Mouse (Mus musculus) limb, embryonic 11.5 days (tissue): ENCODE results near the gene Il13. TPM values are rescaled to one million over a fixed set of nuclear protein-coding genes. Genes with fewer than 3 reads are reported as not detected.

Experiments
- ATAC-seq: fragments of 200-750 bp; cut with Nextera tagmentation; 2 replicates; pipeline ENCODE4 v1.8.0; 2017; ENCODE audit warnings: low read depth; ENCODE audit not compliant: insufficient number of reproducible peaks, low FRiP score, low TSS enrichment
- DNase-seq: peaks from one replicate; pipeline ENCODE4 v3.0.0-alpha.2; 2015; ENCODE audit warnings: low spot score
- H3K27ac ChIP-seq: fragments of 300-500 bp; sonication (generic); replicated peaks from 2 replicates; pipeline ENCODE4 v1.5.1; 2014; ENCODE audit warnings: low read depth, mild to moderate bottlenecking, low read length
- H3K27me3 ChIP-seq: fragments of 300-500 bp; sonication (generic); 2 replicates; pipeline ENCODE4 v1.6.1; 2014; ENCODE audit warnings: mild to moderate bottlenecking, low read length, mixed read lengths; ENCODE audit not compliant: control insufficient read depth, insufficient read depth
- H3K36me3 ChIP-seq: fragments of 300-500 bp; sonication (generic); 2 replicates; pipeline ENCODE4 v1.6.1; 2014; ENCODE audit warnings: mild to moderate bottlenecking, low read length, moderate library complexity, mixed read lengths; ENCODE audit not compliant: control insufficient read depth, insufficient read depth
- H3K4me1 ChIP-seq: fragments of 300-500 bp; sonication (generic); 2 replicates; pipeline ENCODE4 v1.6.1; 2014; ENCODE audit warnings: low read length, mixed read lengths; ENCODE audit not compliant: control insufficient read depth, insufficient read depth
- H3K4me2 ChIP-seq: fragments of 300-500 bp; sonication (generic); 2 replicates; pipeline ENCODE4 v1.6.1; 2014; ENCODE audit warnings: low read depth, mild to moderate bottlenecking, moderate library complexity; ENCODE audit not compliant: severe bottlenecking
- H3K4me3 ChIP-seq: fragments of 300-500 bp; sonication (generic); 2 replicates; pipeline ENCODE4 v1.5.1; 2014; ENCODE audit warnings: low read depth, low read length
- H3K9ac ChIP-seq: fragments of 300-500 bp; sonication (generic); 2 replicates; pipeline ENCODE4 v1.6.1; 2014; ENCODE audit warnings: mild to moderate bottlenecking, low read length
- H3K9me3 ChIP-seq: fragments of 300-500 bp; sonication (generic); 2 replicates; pipeline ENCODE4 v1.6.1; 2016; ENCODE audit warnings: low read length; ENCODE audit not compliant: control insufficient read depth
- WGBS: fragments of 180-500 bp; shearing (Covaris S2); extraction: QIAGEN DNeasy Blood & Tissue Kit; methylation state at CpG from one replicate; pipeline ENCODE4 v1.1.7; 2014; 5-methylcytosine and 5-hydroxymethylcytosine counted together
- polyA plus RNA-seq: library from polyadenylated mRNA; unstranded; fragments of >200 nt; fragmentation: Nextera tagmentation; extraction: Ambion mirVana; gene quantifications from 2 replicates; pipeline ENCODE4 v1.2.1, GENCODE M21; 2014

The Il13 gene
- polyA plus RNA-seq, 1 experiment from 2014 or later: not detected

- ATAC-seq (no peak), DNase-seq (no peak)
- H3K4me1 ChIP-seq: no peaks in the 10 kb centered on the region
- H3K27ac ChIP-seq: no peak overlapping the region
- H3K36me3 ChIP-seq: peaks cover 5% of the 10 kb centered on the region
- WGBS: 91% methylated on average over 6 of the region's 6 CpGs
- no peaks in the 10 kb centered on the region for H3K27me3 ChIP-seq
- no peak overlapping the region for H3K9ac ChIP-seq
- no peak overlapping the region for H3K4me2 ChIP-seq
- no peaks in the 10 kb centered on the region for H3K9me3 ChIP-seq
- H3K4me3 ChIP-seq: no peak overlapping the region
Measured at GRCm38 (mm10) chr11:53657828-53658227, 23.3 kb upstream of the Il13 start.

- no peaks in the 10 kb centered on the region for H3K9me3 ChIP-seq
Measured at GRCm38 (mm10) chr11:53657381-53657780, 22.9 kb upstream of the Il13 start.

GRCm38 (mm10) chr11:53656558-53657202 lies 22.2 kb upstream of the Il13 start:
- no peak overlapping the region for H3K4me3 ChIP-seq
- H3K27ac ChIP-seq: no peak overlapping the region
- H3K36me3 ChIP-seq: peaks cover 5% of the 10 kb centered on the region
- H3K9me3 ChIP-seq: no peaks in the 10 kb centered on the region
- no peak overlapping the region for H3K4me2 ChIP-seq
- H3K9ac ChIP-seq: no peak overlapping the region
- no peak for ATAC-seq
- 94% methylated on average over 9 of the region's 9 CpGs for WGBS
- no peak for DNase-seq
- H3K27me3 ChIP-seq: no peaks in the 10 kb centered on the region
- no peaks in the 10 kb centered on the region for H3K4me1 ChIP-seq

More at GRCm38 (mm10) chr11:53657381-53657780, 22.9 kb upstream of the Il13 start:
- WGBS: 92% methylated on average over 8 of the region's 8 CpGs
- DNase-seq: no peak
- no peak overlapping the region for H3K27ac ChIP-seq
- H3K4me3 ChIP-seq: no peak overlapping the region
- H3K36me3 ChIP-seq: peaks cover 5% of the 10 kb centered on the region
- no peak overlapping the region for H3K9ac ChIP-seq
- ATAC-seq: no peak
- H3K27me3 ChIP-seq: no peaks in the 10 kb centered on the region
- no peak overlapping the region for H3K4me2 ChIP-seq
- H3K4me1 ChIP-seq: no peaks in the 10 kb centered on the region

DNA sequence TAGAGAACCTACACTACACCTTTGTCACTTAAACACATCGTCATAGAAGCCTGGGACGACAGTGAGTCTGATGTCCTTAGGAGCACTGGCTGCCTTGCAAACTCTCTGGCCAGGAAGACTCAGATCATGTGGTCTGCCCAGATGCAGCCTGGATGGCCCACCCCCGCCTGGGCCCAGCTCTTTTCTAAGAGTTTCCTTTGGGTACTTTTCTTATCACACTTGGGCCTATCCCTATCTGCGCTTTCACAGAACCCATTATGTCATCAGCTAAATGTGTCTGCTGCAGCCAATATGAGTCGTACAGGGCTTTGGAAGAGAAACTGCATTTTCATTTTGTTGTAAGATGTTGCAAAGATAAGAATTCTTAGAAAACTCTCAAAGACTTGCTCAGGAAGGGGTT lies 20.5 kb upstream of the Il13 start:
- peaks cover 8% of the 10 kb centered on the region for H3K36me3 ChIP-seq
- no peak for DNase-seq

DNA sequence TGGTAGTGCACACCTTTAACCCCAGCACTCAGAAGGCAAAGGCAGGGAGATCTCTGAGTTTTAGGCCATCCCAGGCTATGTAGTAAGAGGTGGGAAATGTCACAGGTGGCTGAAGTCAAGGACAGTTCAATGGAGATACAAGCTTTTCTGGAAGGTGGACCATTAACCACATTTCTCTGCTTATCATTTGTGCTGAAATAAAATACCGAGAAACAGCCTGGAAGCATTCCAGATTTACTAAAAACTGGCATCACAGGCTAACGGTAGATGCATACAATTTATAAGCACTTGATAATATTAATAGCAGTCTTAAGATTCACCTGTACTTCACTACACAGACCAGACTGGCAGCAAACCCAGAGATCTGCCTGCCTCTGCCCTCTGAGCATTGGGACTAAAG lies 17.9 kb upstream of the Il13 start:
- ATAC-seq: no peak
- Histone ChIP-seq H3K36me3 (peaks cover 12% of the 10 kb centered on the region), H3K27me3 (no peaks in the 10 kb centered on the region), H3K9ac (no peak overlapping the region), H3K4me1 (no peaks in the 10 kb centered on the region), H3K4me3 (no peak overlapping the region), H3K4me2 (no peak overlapping the region), H3K9me3 (no peaks in the 10 kb centered on the region), H3K27ac (no peak overlapping the region)
- 94% methylated on average over 2 of the region's 2 CpGs for WGBS
- DNase-seq: no peak

More for the DNA sequence above, 20.5 kb upstream of the Il13 start:
- Histone ChIP-seq H3K9me3 (no peaks in the 10 kb centered on the region), H3K4me2 (no peak overlapping the region), H3K27ac (no peak overlapping the region), H3K9ac (no peak overlapping the region), H3K27me3 (no peaks in the 10 kb centered on the region), H3K4me3 (no peak overlapping the region), H3K4me1 (no peaks in the 10 kb centered on the region)
- no peak for ATAC-seq
- WGBS: 90% methylated on average over 5 of the region's 5 CpGs

GRCm38 (mm10) chr11:53651441-53651840 lies 16.9 kb upstream of the Il13 start:
- Histone ChIP-seq H3K9ac (no peak overlapping the region), H3K4me2 (no peak overlapping the region), H3K9me3 (no peaks in the 10 kb centered on the region), H3K27me3 (no peaks in the 10 kb centered on the region), H3K4me3 (no peak overlapping the region), H3K27ac (no peak overlapping the region), H3K36me3 (peaks cover 12% of the 10 kb centered on the region), H3K4me1 (no peaks in the 10 kb centered on the region)
- 94% methylated on average over 4 of the region's 4 CpGs for WGBS
- DNase-seq: no peak
- ATAC-seq: no peak

DNA sequence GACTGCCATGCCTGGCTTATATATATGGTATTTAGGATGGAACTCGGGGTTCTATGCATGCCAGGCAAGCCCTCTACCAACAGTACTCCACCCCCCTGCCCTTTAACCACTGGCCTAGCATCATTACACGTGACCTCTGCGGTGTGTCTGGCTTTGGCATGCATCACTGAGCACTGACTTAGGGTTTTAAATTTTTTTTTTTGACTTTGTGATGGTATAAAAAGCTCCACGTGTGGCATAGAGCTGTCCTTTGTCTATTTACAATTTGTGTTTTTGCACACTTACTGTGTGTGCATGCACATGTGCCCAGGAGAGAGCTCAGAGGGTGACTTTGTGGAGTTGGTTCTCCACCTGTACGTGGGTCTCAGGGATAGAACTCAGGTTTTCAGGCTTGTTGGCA lies 9.5 kb upstream of the Il13 start:
- 86% methylated on average over 5 of the region's 5 CpGs for WGBS

DNA sequence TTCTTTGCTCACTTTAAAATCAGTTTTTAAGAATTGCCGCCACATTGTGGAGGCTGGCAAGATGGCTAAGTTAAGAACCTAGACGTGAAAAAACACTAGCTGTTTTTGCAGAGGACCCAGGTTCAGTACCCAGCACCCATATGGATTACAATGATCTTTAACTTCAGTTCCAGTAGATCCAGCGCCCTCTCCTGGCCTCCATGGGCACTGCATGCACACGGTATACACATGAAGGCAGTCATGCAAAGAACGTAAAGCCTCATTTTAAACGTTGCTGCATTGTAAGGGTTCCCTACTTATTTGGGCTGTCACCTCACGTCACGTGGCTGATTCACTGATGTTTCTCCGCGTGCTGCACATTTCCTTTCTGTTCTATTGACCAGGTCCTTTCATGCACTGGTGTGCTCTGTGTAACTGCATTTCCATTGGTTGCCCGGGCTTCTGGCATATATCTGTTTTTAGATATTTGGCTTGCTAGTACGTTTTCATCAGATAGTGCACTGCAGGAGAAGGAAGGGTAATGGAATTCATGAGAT lies 8.3 kb upstream of the Il13 start:
- ATAC-seq: no peak
- Histone ChIP-seq H3K4me1 (no peaks in the 10 kb centered on the region), H3K27ac (no peak overlapping the region), H3K27me3 (no peaks in the 10 kb centered on the region), H3K9ac (no peak overlapping the region), H3K9me3 (no peaks in the 10 kb centered on the region), H3K36me3 (no peaks in the 10 kb centered on the region), H3K4me2 (no peak overlapping the region), H3K4me3 (no peak overlapping the region)
- no peak for DNase-seq
- WGBS: 81% methylated on average over 12 of the region's 12 CpGs

More for the DNA sequence above, 9.5 kb upstream of the Il13 start:
- DNase-seq (no peak), ATAC-seq (no peak)
- H3K4me2 ChIP-seq: no peak overlapping the region
- H3K9me3 ChIP-seq: no peaks in the 10 kb centered on the region
- H3K4me3 ChIP-seq: no peak overlapping the region
- no peak overlapping the region for H3K9ac ChIP-seq
- H3K36me3 ChIP-seq: no peaks in the 10 kb centered on the region
- H3K4me1 ChIP-seq: no peaks in the 10 kb centered on the region
- H3K27me3 ChIP-seq: no peaks in the 10 kb centered on the region
- H3K27ac ChIP-seq: no peak overlapping the region
